Mouse (Mus musculus) myocyte (in vitro differentiated cells): ENCODE measurements around the gene AI837181.

Source experiments
- CEBPB ChIP-seq: IDR thresholded peaks from 2 replicates; pipeline ENCODE4 v1.6.1; 2011; ENCODE audit warnings: mild to moderate bottlenecking, moderate library complexity; ENCODE audit not compliant: poor library complexity, insufficient read depth, severe bottlenecking
- MAX ChIP-seq: IDR thresholded peaks from one replicate; pipeline ENCODE4 v1.6.1; 2011; ENCODE audit warnings: low read depth, mild to moderate bottlenecking, control low read depth
- MYOG ChIP-seq, 3 experiments: IDR thresholded peaks; one replicate each; pipeline ENCODE4 v1.6.1; 2011; ENCODE audit warnings: control low read depth in 2 of 3, low read depth in 2 of 3, mild to moderate bottlenecking in 2 of 3; ENCODE audit not compliant: insufficient read length in 2 of 3, control insufficient read depth in 1 of 3, insufficient read depth in 1 of 3
- POLR2A ChIP-seq: IDR thresholded peaks from one replicate; pipeline ENCODE4 v1.6.1; 2011; ENCODE audit warnings: low read depth, mild to moderate bottlenecking, control low read depth, moderate library complexity; ENCODE audit not compliant: insufficient read length
- POLR2AphosphoS2 ChIP-seq: IDR thresholded peaks from one replicate; pipeline ENCODE4 v1.6.1; 2011; ENCODE audit warnings: low read depth, control low read depth; ENCODE audit not compliant: insufficient read length
- SRF ChIP-seq: IDR thresholded peaks from one replicate; pipeline ENCODE4 v1.6.1; 2011; ENCODE audit warnings: low read depth; ENCODE audit not compliant: control insufficient read depth, insufficient read length
- TCF12 ChIP-seq: IDR thresholded peaks from one replicate; pipeline ENCODE4 v1.6.1; 2011; ENCODE audit warnings: mild to moderate bottlenecking, control low read depth; ENCODE audit not compliant: poor library complexity, insufficient read depth, severe bottlenecking
- USF1 ChIP-seq: IDR thresholded peaks from one replicate; pipeline ENCODE4 v1.6.1; 2011; ENCODE audit warnings: low read depth, mild to moderate bottlenecking, control low read depth, moderate library complexity

DNA sequence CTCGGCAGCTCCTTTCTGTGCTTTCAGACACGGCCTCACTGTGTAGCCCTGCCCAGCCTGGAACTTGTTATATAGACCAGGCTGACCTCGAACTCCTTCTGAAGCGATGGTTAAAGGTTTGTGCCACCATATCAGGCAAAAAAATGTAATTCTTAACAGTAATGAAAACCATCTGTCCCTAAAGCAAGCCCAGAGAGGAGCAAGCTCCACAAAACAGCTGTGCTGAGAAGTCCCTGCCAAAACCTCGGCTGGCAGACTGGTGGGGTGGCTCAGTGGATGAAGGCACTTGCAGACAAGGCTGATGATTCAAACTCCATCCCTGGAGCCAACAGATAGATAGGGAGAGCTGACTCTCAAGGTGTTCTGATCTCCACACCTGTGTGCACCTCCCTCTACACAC is 15.9 kb upstream of the AI837181 start:
- no peak for TF ChIP-seq POLR2AphosphoS2
- no peak for TF ChIP-seq POLR2A
- no peak for TF ChIP-seq SRF
- TF ChIP-seq TCF12: no peak
- TF ChIP-seq CEBPB: no peak
- no peak for TF ChIP-seq MYOG (IDR thresholded peaks at IDR 0.05; ENCODE audit: control insufficient read depth in 1 of 3, insufficient read depth in 1 of 3, insufficient read length in 2 of 3, low read depth in 2 of 3)
- no peak for TF ChIP-seq MAX
- no peak for TF ChIP-seq USF1
